Mouse (Mus musculus): ENCODE data around the gene Foxk1. TPM values are rescaled to one million over a fixed set of nuclear protein-coding genes. Genes with fewer than 3 reads are reported as not detected.
A peak's percentile ranks its signal among the peaks of the same experiment; 100 is the strongest.

Foxk1 gene
- polyA plus RNA-seq, 1 experiment from 2014 or later = 6.4 TPM

GRCm38 (mm10) chr5:142371172-142372155 lies 29.8 kb upstream of the Foxk1 start:
- no peak for ATAC-seq (ENCODE audit: insufficient number of reproducible peaks, insufficient read depth, low FRiP score, low TSS enrichment, low read depth)
- Histone ChIP-seq H3K4me3 (replicated peaks) (no peak overlapping the region), H3K4me2 (peak overlapping the region; percentile 35), H3K9ac (replicated peaks) (peak overlapping the region; percentile 45), H3K4me1 (replicated peaks) (peaks cover 31% of the 10 kb centered on the region), H3K36me3 (no peaks in the 10 kb centered on the region), H3K9me3 (peaks cover 8% of the 10 kb centered on the region; the same call in 1 of the 2 replicates), H3K27me3 (no peaks in the 10 kb centered on the region), H3K27ac (peak overlapping the region; percentile 86)
- WGBS = 19% methylated on average over 24 of the region's 24 CpGs

DNA sequence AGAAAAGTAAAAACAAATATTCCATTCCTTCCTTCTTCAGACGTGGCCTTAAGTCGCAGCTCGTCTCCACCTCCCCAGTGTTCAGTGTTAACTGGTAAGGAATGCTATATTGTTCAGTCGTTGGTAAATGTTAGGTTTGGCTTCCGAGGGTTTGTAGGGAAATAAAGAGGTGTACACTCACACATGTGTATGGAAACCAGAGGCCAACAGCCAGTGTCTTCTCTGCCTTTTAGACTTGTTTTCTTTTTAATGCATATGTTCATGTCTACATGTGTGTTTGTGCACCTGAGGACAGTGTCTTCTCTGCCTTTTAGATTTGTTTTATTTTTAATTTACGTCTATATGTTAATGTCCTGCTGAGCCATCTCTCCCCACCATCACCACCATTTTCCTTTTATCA lies 29.1 kb upstream of the Foxk1 start:
- no peak for ATAC-seq (ENCODE audit: insufficient number of reproducible peaks, insufficient read depth, low FRiP score, low TSS enrichment, low read depth)
- H3K36me3 ChIP-seq = no peaks in the 10 kb centered on the region
- H3K4me2 ChIP-seq = no peak overlapping the region
- H3K4me3 ChIP-seq (replicated peaks) = no peak overlapping the region
- peak overlapping the region; percentile 86 for H3K27ac ChIP-seq
- H3K9me3 ChIP-seq = peaks cover 8% of the 10 kb centered on the region; the same call in 1 of the 2 replicates
- H3K9ac ChIP-seq (replicated peaks) = no peak overlapping the region
- H3K27me3 ChIP-seq = no peaks in the 10 kb centered on the region
- WGBS = 50% methylated on average over 6 of the region's 6 CpGs
- peaks cover 31% of the 10 kb centered on the region for H3K4me1 ChIP-seq (replicated peaks)

DNA sequence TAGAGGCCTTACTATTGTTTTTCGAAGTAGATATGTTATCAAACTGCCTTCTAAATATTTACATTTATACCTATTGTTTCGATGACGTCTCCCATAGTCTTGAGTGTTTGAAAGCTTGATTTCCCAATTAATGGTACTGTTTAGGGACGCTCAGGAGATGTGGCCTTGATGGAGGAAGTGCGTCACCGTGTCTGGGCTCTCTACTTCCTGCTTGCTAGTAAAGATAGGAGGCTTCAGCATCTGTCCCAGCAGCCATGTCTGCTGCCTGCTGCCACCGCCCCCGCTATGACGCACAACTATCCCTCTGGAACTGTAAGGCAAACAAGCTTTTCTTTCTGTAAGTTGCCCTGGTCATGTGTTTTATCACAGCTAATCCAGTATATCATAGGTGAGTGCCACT lies 27.0 kb upstream of the Foxk1 start:
- no peak overlapping the region for H3K27ac ChIP-seq
- H3K9me3 ChIP-seq = peaks cover 8% of the 10 kb centered on the region; the same call in 1 of the 2 replicates
- H3K4me2 ChIP-seq = no peak overlapping the region
- ATAC-seq (ENCODE audit: insufficient number of reproducible peaks, insufficient read depth, low FRiP score, low TSS enrichment, low read depth) = no peak
- no peak overlapping the region for H3K9ac ChIP-seq (replicated peaks)
- H3K27me3 ChIP-seq = no peaks in the 10 kb centered on the region
- no peak overlapping the region for H3K4me3 ChIP-seq (replicated peaks)
- no peaks in the 10 kb centered on the region for H3K36me3 ChIP-seq
- WGBS = 93% methylated on average over 9 of the region's 9 CpGs
- peaks cover 23% of the 10 kb centered on the region for H3K4me1 ChIP-seq (replicated peaks)

- Histone ChIP-seq H3K4me2 (no peak overlapping the region), H3K4me3 (replicated peaks) (no peak overlapping the region), H3K4me1 (replicated peaks) (peaks cover 32% of the 10 kb centered on the region), H3K9ac (replicated peaks) (no peak overlapping the region), H3K9me3 (peaks cover 5% of the 10 kb centered on the region; the same call in 1 of the 2 replicates), H3K27me3 (no peaks in the 10 kb centered on the region), H3K27ac (no peak overlapping the region), H3K36me3 (no peaks in the 10 kb centered on the region)
- 93% methylated on average over 5 of the region's 5 CpGs for WGBS
- ATAC-seq (ENCODE audit: insufficient number of reproducible peaks, insufficient read depth, low FRiP score, low TSS enrichment, low read depth) = no peak
Measured at GRCm38 (mm10) chr5:142375641-142376040, 25.7 kb upstream of the Foxk1 start.

DNA sequence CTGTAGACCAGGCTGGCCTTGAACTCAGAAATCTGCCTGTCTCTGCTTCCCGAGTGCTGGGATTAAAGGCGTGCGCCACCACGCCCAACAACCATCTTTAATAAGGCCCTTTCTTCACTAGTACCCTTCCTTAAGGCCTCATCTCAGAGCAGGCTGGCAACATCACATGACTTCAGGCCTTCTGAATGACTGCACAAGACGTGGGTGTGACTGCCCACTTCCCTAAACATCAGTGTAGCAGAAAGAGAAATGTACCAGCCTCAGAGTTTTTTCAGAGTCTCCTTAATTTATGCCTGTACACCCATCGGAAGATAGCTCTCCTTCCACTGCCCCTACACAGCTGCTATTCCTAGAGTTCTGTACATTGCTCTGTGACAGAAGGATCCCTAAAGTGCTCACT lies 25.2 kb upstream of the Foxk1 start:
- no peak overlapping the region for H3K4me3 ChIP-seq (replicated peaks)
- ATAC-seq (ENCODE audit: insufficient number of reproducible peaks, insufficient read depth, low FRiP score, low TSS enrichment, low read depth) = no peak
- H3K36me3 ChIP-seq = no peaks in the 10 kb centered on the region
- peaks cover 5% of the 10 kb centered on the region; the same call in 1 of the 2 replicates for H3K9me3 ChIP-seq
- no peak overlapping the region for H3K27ac ChIP-seq
- H3K9ac ChIP-seq (replicated peaks) = no peak overlapping the region
- H3K27me3 ChIP-seq = no peaks in the 10 kb centered on the region
- 87% methylated on average over 6 of the region's 6 CpGs for WGBS
- H3K4me2 ChIP-seq = no peak overlapping the region
- H3K4me1 ChIP-seq (replicated peaks) = peaks cover 35% of the 10 kb centered on the region

- Histone ChIP-seq H3K4me3 (replicated peaks) (no peak overlapping the region), H3K4me2 (no peak overlapping the region), H3K4me1 (replicated peaks) (peaks cover 22% of the 10 kb centered on the region), H3K9ac (replicated peaks) (no peak overlapping the region), H3K36me3 (no peaks in the 10 kb centered on the region), H3K9me3 (peaks cover 5% of the 10 kb centered on the region; the same call in 1 of the 2 replicates), H3K27ac (no peak overlapping the region), H3K27me3 (no peaks in the 10 kb centered on the region)
- ATAC-seq (ENCODE audit: insufficient number of reproducible peaks, insufficient read depth, low FRiP score, low TSS enrichment, low read depth) = no peak
- WGBS = 79% methylated on average over 2 of the region's 2 CpGs
Measured at GRCm38 (mm10) chr5:142378068-142378467, 23.2 kb upstream of the Foxk1 start.

GRCm38 (mm10) chr5:142380491-142380890 lies 20.8 kb upstream of the Foxk1 start:
- 11% methylated on average over 6 of the region's 6 CpGs for WGBS
- Histone ChIP-seq H3K4me3 (replicated peaks) (no peak overlapping the region), H3K4me1 (replicated peaks) (peaks cover 47% of the 10 kb centered on the region), H3K9ac (replicated peaks) (no peak overlapping the region), H3K9me3 (no peaks in the 10 kb centered on the region), H3K36me3 (no peaks in the 10 kb centered on the region), H3K27me3 (no peaks in the 10 kb centered on the region), H3K27ac (peak overlapping the region; percentile 93), H3K4me2 (no peak overlapping the region)
- ATAC-seq (ENCODE audit: insufficient number of reproducible peaks, insufficient read depth, low FRiP score, low TSS enrichment, low read depth) = peak; percentile 73

- Histone ChIP-seq H3K36me3 (no peaks in the 10 kb centered on the region), H3K4me2 (peak overlapping the region; percentile 31), H3K4me3 (replicated peaks) (no peak overlapping the region), H3K27me3 (no peaks in the 10 kb centered on the region), H3K9ac (replicated peaks) (no peak overlapping the region), H3K27ac (peak overlapping the region; percentile 97), H3K9me3 (no peaks in the 10 kb centered on the region; the same call in 1 of the 2 replicates), H3K4me1 (replicated peaks) (peaks cover 59% of the 10 kb centered on the region)
- WGBS = 15% methylated on average over 23 of the region's 23 CpGs
- no peak for ATAC-seq (ENCODE audit: insufficient number of reproducible peaks, insufficient read depth, low FRiP score, low TSS enrichment, low read depth)
Measured at GRCm38 (mm10) chr5:142384911-142385660, 16.2 kb upstream of the Foxk1 start.

DNA sequence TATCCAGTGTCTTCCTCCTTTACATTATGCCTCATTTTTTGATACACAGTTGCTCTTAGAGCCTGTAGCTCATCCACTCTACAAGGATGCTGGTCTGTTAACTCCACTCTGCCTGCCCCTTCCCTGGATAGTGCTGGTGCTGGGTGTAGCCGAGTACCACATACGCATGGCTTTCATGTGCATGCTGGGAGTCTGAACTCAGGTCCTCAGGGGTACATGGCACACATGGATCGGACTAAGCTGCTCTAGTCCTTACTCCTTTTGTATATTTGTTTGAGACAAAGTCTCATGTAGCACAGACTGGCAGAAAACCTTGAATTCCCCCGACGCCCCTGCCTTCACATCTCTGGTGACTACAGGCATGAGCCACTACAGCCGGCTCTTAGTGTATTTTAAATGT lies 15.0 kb upstream of the Foxk1 start:
- WGBS = 62% methylated on average over 6 of the region's 6 CpGs
- Histone ChIP-seq H3K4me2 (no peak overlapping the region), H3K4me1 (replicated peaks) (peaks cover 48% of the 10 kb centered on the region)

DNA sequence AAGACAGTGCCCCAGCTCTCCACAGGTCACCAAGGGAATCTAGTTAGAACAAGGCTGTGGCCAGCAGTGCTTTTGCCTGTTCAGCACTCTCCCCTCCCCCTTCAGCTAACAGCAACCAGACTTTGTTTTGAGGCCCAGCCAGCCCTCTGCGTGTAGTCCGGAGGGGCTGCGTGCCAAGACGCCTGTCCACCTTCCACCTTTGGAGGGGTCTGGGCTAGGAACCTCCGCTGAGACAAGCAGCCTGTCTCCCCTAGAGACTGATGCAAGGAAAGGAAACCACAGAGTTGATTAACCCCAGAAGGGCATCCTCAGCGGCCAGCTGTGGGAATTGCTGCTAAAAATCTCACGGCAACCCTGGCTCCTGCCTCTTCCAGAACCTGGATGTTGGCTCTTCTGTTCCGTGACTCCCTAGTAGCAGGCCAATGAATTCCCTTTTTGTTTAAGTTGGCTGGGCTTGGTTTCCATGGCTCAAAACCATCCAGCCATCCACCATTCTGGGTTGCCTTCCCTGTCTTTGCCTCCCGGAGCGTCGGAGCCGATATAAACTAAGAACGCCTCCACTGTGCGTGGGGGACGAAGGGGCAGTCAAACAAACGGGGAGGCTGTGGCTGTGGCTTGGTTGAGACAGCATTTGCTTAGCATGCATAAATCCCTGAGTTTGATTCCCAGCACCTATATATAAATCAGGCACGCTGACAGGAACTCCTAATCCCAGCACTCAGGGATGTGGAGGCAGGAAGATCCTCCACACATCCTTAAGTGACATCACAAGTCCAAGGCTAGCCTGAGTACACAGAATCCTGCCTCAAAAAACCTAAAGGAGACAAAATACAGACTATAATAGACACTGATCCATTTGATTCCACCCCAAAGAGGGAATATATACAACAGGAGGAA lies 14.3 kb upstream of the Foxk1 start:
- peak; percentile 45; the same call in 1 of the 2 replicates for ATAC-seq (ENCODE audit: insufficient number of reproducible peaks, insufficient read depth, low FRiP score, low TSS enrichment, low read depth)
- Histone ChIP-seq H3K4me1 (replicated peaks) (peaks cover 53% of the 10 kb centered on the region), H3K4me3 (replicated peaks) (no peak overlapping the region), H3K9me3 (no peaks in the 10 kb centered on the region; the same call in 1 of the 2 replicates), H3K27ac (peak overlapping the region; percentile 97), H3K4me2 (peak overlapping the region; percentile 28; the same call in 1 of the 2 replicates), H3K36me3 (no peaks in the 10 kb centered on the region), H3K9ac (replicated peaks) (no peak overlapping the region), H3K27me3 (no peaks in the 10 kb centered on the region)
- 45% methylated on average over 17 of the region's 17 CpGs for WGBS

More for the DNA sequence above, 15.0 kb upstream of the Foxk1 start:
- Histone ChIP-seq H3K9ac (replicated peaks) (no peak overlapping the region), H3K4me3 (replicated peaks) (no peak overlapping the region), H3K9me3 (no peaks in the 10 kb centered on the region; the same call in 1 of the 2 replicates), H3K27ac (peak overlapping the region; percentile 97), H3K36me3 (no peaks in the 10 kb centered on the region), H3K27me3 (no peaks in the 10 kb centered on the region)
- no peak for ATAC-seq (ENCODE audit: insufficient number of reproducible peaks, insufficient read depth, low FRiP score, low TSS enrichment, low read depth)
